Mouse (Mus musculus) spleen, postnatal 4 days (tissue): ENCODE results near the gene Rnaseh2a.
A peak's percentile ranks its signal among the peaks of the same experiment; 100 is the strongest.

ENCODE experiments used
- DNase-seq, 2 experiments: peaks; one replicate each; pipeline ENCODE4 v3.0.0; 2022; ENCODE audit warnings: low spot score in 2 of 2

Rnaseh2a gene

GRCm38 (mm10) chr8:84907037-84907436 lies 62.5 kb downstream of the Rnaseh2a start:
- peak in 1 of 2 experiments; percentile 18 for DNase-seq
